Mouse (Mus musculus): ENCODE data around the gene Olfr272. TPM values are rescaled to one million over a fixed set of nuclear protein-coding genes. Genes with fewer than 3 reads are reported as not detected.

The Olfr272 gene
- not detected for polyA plus RNA-seq (2017; shearing (Covaris generic))

DNA sequence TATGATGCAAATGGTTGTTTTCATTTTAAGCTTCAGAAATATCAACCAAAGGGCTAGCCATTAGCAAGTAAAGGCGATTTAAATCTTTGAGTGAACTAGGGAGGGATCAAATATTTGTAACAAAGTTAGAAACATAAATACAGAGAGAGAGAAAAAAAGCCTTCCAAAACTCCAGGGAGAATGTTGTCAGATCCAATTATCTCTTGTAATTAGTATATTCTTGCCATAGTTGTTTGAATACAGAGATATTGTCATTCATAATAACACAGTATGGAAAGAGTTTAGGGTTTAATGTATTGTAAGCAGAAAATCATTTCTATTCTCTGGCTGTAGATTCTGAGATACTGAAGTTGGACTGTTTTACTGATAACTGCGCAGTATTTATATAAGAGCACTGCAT, at the start of gene Olfr272:
Gene Olfr272, minus strand, starts transcription at position 101 of the 400 bp plus-strand sequence.

DNA sequence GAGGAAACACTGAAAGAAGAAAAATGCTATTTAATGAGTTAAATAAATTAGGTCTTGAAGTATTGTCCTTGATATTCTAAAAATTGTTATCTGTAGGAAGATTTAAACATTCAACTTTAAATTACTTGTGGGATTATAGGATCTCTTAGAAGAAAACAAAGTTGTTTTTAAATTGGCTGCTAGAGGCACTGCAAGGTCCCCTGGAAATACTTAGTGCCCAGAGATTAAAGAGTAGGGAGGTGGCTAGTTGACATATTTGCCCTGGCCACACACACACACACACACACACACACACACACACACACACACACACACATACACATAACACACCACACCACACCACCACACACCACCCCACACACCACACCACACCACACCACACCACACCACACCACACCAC, 45.3 kb upstream of the Olfr272 start, which contains the start of gene Olfr270:
Gene Olfr270, plus strand, starts transcription at position 301 of the 400 bp plus-strand sequence.

Other genes with a start within 250 kb of the Olfr272 start
- gene Olfr275, start 104.6 kb downstream of the Olfr272 start, polyA plus RNA-seq (2017; shearing (Covaris generic)): not detected
- not detected for gene Olfr273, start 59.9 kb downstream of the Olfr272 start, polyA plus RNA-seq (2017; shearing (Covaris generic))
- gene Olfr270, start 45.4 kb upstream of the Olfr272 start, polyA plus RNA-seq (2017; shearing (Covaris generic)): not detected
- not detected for gene Nipsnap3a, start 70.1 kb upstream of the Olfr272 start, polyA plus RNA-seq (2017; shearing (Covaris generic))
- 64.7 TPM for gene Nipsnap3b, start 92.7 kb upstream of the Olfr272 start, polyA plus RNA-seq (2017; shearing (Covaris generic))
- 3.1 TPM for gene Abca1, start 240.7 kb upstream of the Olfr272 start, polyA plus RNA-seq (2017; shearing (Covaris generic))

Measured in effector memory CD4-positive, alpha-beta T cell, adult 5 months (primary cell).